Mouse (Mus musculus): ENCODE results near the gene Sp9.

DNA sequence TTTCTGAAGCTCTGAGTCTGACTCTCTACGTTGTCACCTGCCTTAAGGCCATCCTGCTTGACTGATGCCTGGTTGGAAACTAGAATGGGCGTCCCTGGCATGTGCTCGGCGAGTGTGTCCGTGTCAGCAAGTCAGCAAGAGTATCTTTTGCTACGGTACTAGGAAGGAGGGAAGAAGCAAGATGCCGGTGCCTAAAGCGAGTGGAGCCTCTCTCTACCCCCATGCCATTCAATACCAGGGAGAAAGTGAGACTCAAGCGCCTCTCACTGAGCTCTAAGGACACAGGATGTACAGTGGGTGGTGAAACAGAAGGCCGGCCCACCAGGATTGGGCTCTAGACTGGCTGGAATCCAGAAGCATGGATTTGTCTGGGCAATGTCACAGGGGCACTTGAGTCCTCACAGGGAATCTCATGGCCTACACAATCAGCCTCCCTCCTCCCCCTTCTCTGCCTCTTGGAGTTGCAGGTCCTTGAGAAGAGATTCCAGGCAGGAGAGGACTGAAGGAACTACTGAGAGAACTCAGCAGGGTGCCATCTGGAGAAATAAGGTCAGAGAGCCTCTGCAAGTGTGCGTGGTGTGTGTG lies 7.0 kb upstream of the Sp9 start:
- TF ChIP-seq EP300 (IDR thresholded peaks at IDR 0.05; ENCODE audit: insufficient read depth, low read depth, low read length) (no peak), CTCF (IDR thresholded peaks at IDR 0.05) (no peak), POLR2A (IDR thresholded peaks at IDR 0.05; ENCODE audit: insufficient read depth, low read depth, low read length) (no peak)

All from heart, adult 2 months (tissue).